Mouse (Mus musculus): ENCODE data around the gene Birc7. TPM values are rescaled to one million over a fixed set of nuclear protein-coding genes. Genes with fewer than 3 reads are reported as not detected.

Gene Birc7
- total RNA-seq (2022) = not detected

GRCm38 (mm10) chr2:180928723-180929122 lies at the start of gene Birc7:
TSS of gene Birc7 (plus strand) at chr2:180929023.
- no peak for DNase-seq (ENCODE audit: low spot score in 2 of 2)

- no peak for DNase-seq (ENCODE audit: low spot score in 2 of 2)
Measured at GRCm38 (mm10) chr2:180879365-180880067, 49.3 kb upstream of the Birc7 start.

DNA sequence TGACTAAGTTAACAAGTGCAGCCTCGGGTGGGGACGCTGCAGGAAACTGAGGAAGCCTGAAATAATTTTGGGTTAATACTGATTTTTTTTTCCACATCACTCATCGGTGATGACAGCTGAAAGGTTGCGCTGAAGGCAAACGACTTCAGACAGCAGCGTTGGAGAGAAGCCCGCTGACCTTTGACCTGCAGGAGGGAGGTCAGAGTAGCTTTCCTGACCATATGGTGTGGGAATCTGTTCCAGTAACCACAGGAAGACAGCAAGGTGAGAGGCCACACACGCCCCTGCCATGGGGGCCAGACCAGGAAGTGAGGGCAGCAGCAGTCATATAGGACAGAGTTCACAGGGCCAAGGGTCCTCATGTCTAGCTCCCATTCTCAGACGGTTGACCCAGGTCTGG lies 47.5 kb upstream of the Birc7 start:
- no peak for DNase-seq (ENCODE audit: low spot score in 2 of 2)

DNA sequence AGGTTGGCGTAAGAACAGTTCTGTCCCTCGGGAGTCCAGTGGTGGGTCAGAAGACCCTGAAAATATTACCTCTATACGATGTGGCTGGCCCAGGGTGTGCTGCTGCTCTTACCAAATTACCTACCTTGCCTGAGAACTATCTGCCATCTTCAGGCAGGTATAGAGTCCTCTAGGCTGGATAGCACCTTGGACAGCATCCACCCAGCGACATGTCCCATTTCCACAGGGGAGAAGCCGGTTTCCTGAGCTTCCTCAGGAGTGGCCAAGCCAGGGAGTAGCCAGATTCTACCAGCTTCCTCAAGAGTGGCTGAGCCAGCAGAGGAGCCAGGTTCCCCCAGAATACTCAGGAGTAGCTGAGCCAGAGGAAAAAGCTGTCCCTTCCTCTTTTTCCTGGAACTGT lies 43.6 kb upstream of the Birc7 start:
- DNase-seq (ENCODE audit: low spot score in 2 of 2) = no peak

- DNase-seq (ENCODE audit: low spot score in 2 of 2) = no peak
Measured at GRCm38 (mm10) chr2:180889271-180889920, 39.4 kb upstream of the Birc7 start.

GRCm38 (mm10) chr2:180889921-180890280 lies 38.9 kb upstream of the Birc7 start:
- DNase-seq (ENCODE audit: low spot score in 2 of 2) = no peak

- DNase-seq (ENCODE audit: low spot score in 2 of 2) = no peak
Measured at GRCm38 (mm10) chr2:180890422-180891074, 38.3 kb upstream of the Birc7 start.

DNA sequence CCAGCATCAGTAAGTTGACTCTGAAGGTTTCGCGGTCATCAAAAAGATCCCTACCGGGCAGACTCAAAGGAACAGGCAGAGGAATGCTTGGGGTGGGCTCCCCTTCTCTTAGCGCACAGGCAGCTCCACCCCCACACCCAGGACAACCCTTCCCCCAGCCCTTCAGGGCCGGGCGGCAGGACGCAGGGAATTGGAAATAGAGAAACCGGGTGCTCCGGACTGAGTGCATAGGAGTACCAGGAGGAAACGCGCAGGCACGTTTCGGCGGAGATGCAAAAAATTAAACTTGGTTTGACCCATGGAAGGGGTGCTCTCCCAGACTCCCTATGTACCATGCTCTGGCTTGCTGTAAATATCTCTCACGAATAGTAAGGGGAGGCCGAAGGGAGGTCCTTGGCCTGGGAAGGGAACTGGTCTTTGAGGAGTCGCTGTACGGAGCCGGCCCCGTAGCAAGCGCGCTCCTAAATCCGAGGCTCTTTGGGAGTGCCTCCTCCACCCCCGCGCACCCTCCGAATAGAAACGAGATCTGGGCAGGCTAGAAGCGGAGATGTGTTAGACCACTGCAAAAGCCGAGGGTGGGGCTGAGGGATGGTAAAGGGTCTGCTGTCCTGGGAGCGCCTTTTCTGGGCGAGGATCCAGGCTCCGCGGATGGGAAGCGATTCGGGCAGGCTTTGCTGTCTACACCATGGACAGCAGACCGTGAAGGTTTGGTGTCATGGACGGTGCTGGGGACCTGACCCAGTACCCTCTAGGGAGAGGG lies 37.6 kb upstream of the Birc7 start:
- no peak for DNase-seq (ENCODE audit: low spot score in 2 of 2)

DNA sequence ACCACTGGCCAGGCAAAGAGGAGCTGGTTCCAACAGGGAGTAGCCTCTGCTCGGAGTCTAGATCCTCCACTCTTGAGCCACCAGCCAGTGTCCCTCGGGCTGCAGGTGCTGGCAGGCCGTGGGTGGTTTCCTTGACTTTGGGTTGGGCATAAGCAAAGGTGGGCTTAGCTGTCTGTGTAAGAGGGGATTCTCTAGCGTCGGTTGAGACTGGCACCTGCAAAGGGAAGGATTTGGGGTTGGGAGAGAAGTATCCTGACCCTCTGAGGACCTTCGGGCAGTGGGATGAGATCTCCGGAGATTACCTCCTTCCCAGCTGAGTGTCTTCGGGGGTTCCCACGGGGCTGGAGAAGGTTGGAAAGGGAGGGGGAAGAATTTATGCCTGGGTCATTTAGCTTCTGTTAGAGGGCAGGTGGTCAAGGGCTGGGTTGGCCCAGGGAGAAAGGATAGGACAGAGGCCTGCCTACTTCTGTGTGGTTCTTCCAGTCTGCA lies 36.9 kb upstream of the Birc7 start:
- no peak for DNase-seq (ENCODE audit: low spot score in 2 of 2)

- no peak for DNase-seq (ENCODE audit: low spot score in 2 of 2)
Measured at GRCm38 (mm10) chr2:180892841-180893521, 35.8 kb upstream of the Birc7 start.

- no peak for DNase-seq (ENCODE audit: low spot score in 2 of 2)
Measured at GRCm38 (mm10) chr2:180893537-180894028, 35.2 kb upstream of the Birc7 start.

GRCm38 (mm10) chr2:180894029-180894623 lies 34.7 kb upstream of the Birc7 start:
- DNase-seq (ENCODE audit: low spot score in 2 of 2) = no peak

- peak in 1 of 2 experiments; percentile 28 for DNase-seq (ENCODE audit: low spot score in 2 of 2)
Measured at GRCm38 (mm10) chr2:180894734-180895133, 34.1 kb upstream of the Birc7 start.

DNA sequence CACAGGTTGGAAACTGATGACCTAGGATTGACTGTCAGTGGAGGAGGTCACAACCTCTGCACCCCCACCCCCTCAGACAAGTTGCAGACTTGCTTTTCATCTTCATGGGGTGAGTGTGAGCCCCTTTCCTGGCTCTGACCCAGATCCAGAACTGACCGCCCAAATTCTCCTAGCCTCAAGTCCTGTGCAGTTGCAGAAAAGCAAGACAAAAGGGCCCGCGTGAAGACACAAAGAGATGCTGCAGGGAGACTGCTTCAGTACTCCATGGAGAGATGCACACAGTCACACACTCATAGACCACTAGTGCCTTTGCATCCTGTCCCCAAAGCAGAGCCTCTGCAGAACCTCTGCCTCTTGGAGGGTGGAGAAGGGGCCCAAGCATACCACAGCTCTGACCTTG lies 33.5 kb upstream of the Birc7 start:
- DNase-seq (ENCODE audit: low spot score in 2 of 2) = no peak

- DNase-seq (ENCODE audit: low spot score in 2 of 2) = no peak
Measured at GRCm38 (mm10) chr2:180895837-180896525, 32.8 kb upstream of the Birc7 start.

DNA sequence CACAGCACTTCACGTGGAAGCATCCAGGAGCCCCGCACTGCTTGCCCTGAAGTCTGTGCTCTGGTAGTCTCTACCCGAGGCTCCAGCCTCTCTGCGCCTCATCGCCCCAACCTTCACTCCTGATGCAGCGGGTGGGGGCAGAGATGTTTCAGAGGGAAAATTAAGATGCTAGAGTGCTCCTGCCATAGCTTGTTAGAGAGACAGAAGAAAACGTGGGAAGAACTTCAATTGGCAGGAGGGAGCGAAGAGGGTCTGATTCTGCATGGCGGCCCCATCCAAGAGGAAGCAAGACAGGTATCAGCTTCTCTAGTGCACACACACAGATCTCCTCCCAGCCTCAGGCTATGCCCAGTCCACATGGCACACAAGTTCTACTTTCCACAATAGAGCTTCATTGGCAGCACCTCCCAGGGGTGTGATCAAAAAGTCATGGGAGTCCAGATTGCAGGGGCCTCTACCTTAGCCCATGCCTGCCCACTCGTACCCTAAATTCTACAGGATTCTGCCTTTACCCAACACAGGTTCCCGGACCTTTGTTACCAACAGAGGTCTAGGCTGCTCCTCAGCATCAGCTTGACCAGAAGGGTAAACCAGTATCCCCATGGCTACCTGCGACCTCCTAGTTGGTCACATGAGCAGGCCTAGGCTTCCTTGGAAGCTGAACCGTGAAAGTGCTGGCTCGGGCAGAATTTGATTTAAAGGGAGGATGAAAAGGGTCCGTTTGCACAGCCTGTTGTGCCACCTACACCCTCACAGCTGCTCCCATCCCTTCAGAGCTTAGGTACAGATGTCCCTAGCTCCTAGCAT lies 31.8 kb upstream of the Birc7 start:
- no peak for DNase-seq (ENCODE audit: low spot score in 2 of 2)

GRCm38 (mm10) chr2:180897857-180898256 lies 31.0 kb upstream of the Birc7 start:
- DNase-seq (ENCODE audit: low spot score in 2 of 2) = no peak

DNA sequence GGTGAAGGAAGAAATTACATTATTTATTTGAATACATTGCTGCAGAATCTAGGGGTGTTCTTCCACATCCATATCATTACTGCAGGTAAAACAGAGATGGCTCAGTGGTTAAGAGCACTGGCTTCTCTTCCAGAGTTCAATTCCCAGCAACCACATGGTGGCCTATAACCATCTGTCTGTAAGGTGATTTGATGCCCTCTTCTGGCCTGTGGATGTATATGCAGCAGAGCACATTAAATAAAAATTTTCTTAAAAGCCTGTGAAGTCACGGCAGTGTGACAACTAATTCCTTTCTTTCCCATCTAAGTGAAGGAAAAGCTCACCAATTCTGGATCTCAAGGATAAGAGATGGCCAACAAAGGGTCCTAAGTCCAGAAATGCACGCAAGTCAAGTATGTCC lies 26.7 kb upstream of the Birc7 start:
- no peak for DNase-seq (ENCODE audit: low spot score in 2 of 2)
